Mouse (Mus musculus) heart, embryonic 14.5 days (tissue): Measurements from ENCODE around the gene Mgst2. TPM values are rescaled to one million over a fixed set of nuclear protein-coding genes. Genes with fewer than 3 reads are reported as not detected.

ENCODE experiments used
- polyA plus RNA-seq: library from polyadenylated mRNA; unstranded; fragments of >200 nt; fragmentation: Nextera tagmentation; extraction: Ambion mirVana; gene quantifications from 2 replicates; pipeline ENCODE4 v1.2.1, GENCODE M21; 2014

Mgst2 gene
- polyA plus RNA-seq, 1 experiment from 2014 or later, result 5.1 TPM

Other genes starting within 250 kb of the Mgst2 start
- gene Naa15, start 245.2 kb upstream of the Mgst2 start, polyA plus RNA-seq, result 28.9 and 30.7 TPM in 2 replicates
- gene Rab33b, start 176.4 kb upstream of the Mgst2 start, polyA plus RNA-seq, result 12.9 and 14.1 TPM in 2 replicates
- 6.3 and 6.6 TPM in 2 replicates for gene Setd7, start 99.5 kb upstream of the Mgst2 start, polyA plus RNA-seq